Mouse (Mus musculus) liver, embryonic 14.5 days (tissue): Measurements from ENCODE around the gene Anxa4. TPM values are rescaled to one million over a fixed set of nuclear protein-coding genes. Genes with fewer than 3 reads are reported as not detected.

Source experiments
- ATAC-seq: fragments of 200-750 bp; cut with Nextera tagmentation; 2 replicates; pipeline ENCODE4 v1.8.0; 2017; ENCODE audit warnings: moderate number of reproducible peaks, mild to moderate bottlenecking, moderate library complexity; ENCODE audit not compliant: insufficient read depth
- DNase-seq, 3 experiments: peaks; one replicate each; pipeline ENCODE4 v3.0.0-alpha.2; 2012 to 2013; ENCODE audit warnings: low read depth in 3 of 3, low spot score in 3 of 3
- H3K27ac ChIP-seq: fragments of 300-500 bp; sonication (generic); 2 replicates; pipeline ENCODE4 v1.5.1; 2014; ENCODE audit warnings: moderate library complexity, mild to moderate bottlenecking, control low read depth, inconsistent platforms
- H3K27me3 ChIP-seq: fragments of 300-500 bp; sonication (generic); 2 replicates; pipeline ENCODE4 v1.6.1; 2014; ENCODE audit warnings: mild to moderate bottlenecking, low read length, moderate library complexity; ENCODE audit not compliant: control insufficient read depth, insufficient read depth
- H3K36me3 ChIP-seq: fragments of 300-500 bp; sonication (generic); replicated peaks from 2 replicates; pipeline ENCODE4 v1.6.1; 2014; ENCODE audit warnings: low read depth; ENCODE audit not compliant: control insufficient read depth, insufficient read depth
- H3K4me1 ChIP-seq, 2 experiments: fragments of 200-500 bp in 1 of 2; fragments of 300-500 bp in 1 of 2; sonication (generic) in 1 of 2; replicated peaks; 2 replicates each; pipeline ENCODE4 v1.6.1; 2012 to 2014; ENCODE audit warnings: antibody characterized with exemption in 1 of 2, inconsistent platforms in 1 of 2, low read length in 1 of 2; ENCODE audit not compliant: control insufficient read depth in 2 of 2, insufficient read depth in 2 of 2
- H3K4me2 ChIP-seq: fragments of 300-500 bp; sonication (generic); 2 replicates; pipeline ENCODE4 v1.6.1; 2014; ENCODE audit warnings: low read depth, mild to moderate bottlenecking, control low read depth, moderate library complexity
- H3K4me3 ChIP-seq, 2 experiments: fragments of 200-500 bp in 1 of 2; fragments of 300-500 bp in 1 of 2; sonication (generic) in 1 of 2; 2 replicates each; pipeline ENCODE4 v1.5.1; 2012 to 2014; ENCODE audit warnings: low read depth in 2 of 2, low read length in 2 of 2, mild to moderate bottlenecking in 2 of 2, control low read depth in 1 of 2, inconsistent platforms in 1 of 2, moderate library complexity in 1 of 2; ENCODE audit not compliant: insufficient read depth in 1 of 2
- H3K9ac ChIP-seq: fragments of 300-500 bp; sonication (generic); replicated peaks from 2 replicates; pipeline ENCODE4 v1.6.1; 2014; ENCODE audit warnings: mild to moderate bottlenecking, control low read depth, moderate library complexity
- H3K9me3 ChIP-seq: fragments of 300-500 bp; sonication (generic); 2 replicates; pipeline ENCODE4 v1.6.1; 2016; ENCODE audit warnings: low read length, mixed read lengths; ENCODE audit not compliant: control insufficient read depth
- CTCF ChIP-seq: IDR thresholded peaks from 2 replicates; pipeline ENCODE4 v1.5.1; 2016; ENCODE audit warnings: antibody characterized with exemption, low read depth, control low read depth
- EP300 ChIP-seq: IDR thresholded peaks from 2 replicates; pipeline ENCODE4 v1.6.1; 2016; ENCODE audit warnings: antibody characterized with exemption, low read depth
- WGBS: fragments of 180-500 bp; shearing (Covaris S2); extraction: QIAGEN DNeasy Blood & Tissue Kit; methylation state at CpG from one replicate; pipeline ENCODE4 v1.1.7; 2014; ENCODE audit not compliant: insufficient replicate concordance; 5-methylcytosine and 5-hydroxymethylcytosine counted together
- polyA plus RNA-seq, 2 experiments: library from polyadenylated mRNA; depleted of rRNA in 1 of 2; stranded (reverse) in 1 of 2; unstranded in 1 of 2; fragments of >200 nt; fragmentation: Nextera tagmentation in 1 of 2; extraction: Ambion mirVana in 1 of 2; gene quantifications; 2 replicates each; pipeline versions ENCODE4 v1.2.1 to v1.2.3; 2012 to 2014

Anxa4 gene
- polyA plus RNA-seq, 2 experiments: 16.4 to 29.4 TPM

DNA sequence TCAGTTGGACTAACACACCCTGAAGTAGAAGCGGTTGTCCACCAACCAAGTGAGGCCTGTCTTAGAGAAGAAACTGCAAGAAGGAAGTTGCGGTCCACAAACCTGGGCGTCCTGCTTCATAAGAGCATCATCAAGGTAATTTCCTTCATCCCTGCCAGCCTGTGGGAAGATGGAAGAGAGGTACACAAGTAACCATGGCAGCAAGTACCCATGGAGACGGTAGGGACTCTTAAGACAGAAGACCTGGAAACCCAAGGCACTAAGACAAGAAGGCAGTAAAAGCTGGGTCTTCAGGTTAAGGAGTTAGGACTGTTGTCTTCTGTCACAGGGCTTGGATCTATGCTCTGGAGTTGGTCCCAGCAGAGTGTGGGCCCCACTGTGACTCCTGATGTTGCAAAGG, 42.4 kb downstream of the Anxa4 start:
- Histone ChIP-seq H3K4me3 (no peak overlapping the region), H3K9ac (no peak overlapping the region), H3K27me3 (no peaks in the 10 kb centered on the region), H3K4me1 (0 out of 4 replicates have a peak, but pooled peaks cover 0 to 4% of the 10 kb centered on the region in 2 experiments), H3K36me3 (no peaks in the 10 kb centered on the region), H3K9me3 (no peaks in the 10 kb centered on the region), H3K27ac (no peak overlapping the region), H3K4me2 (no peak overlapping the region)
- TF ChIP-seq CTCF (no peak), EP300 (no peak)
- WGBS: 69% methylated on average over 4 of the region's 4 CpGs
- DNase-seq (no peak), ATAC-seq (no peak)

- H3K9me3 ChIP-seq: no peaks in the 10 kb centered on the region
- H3K9ac ChIP-seq: no peak overlapping the region
- H3K4me3 ChIP-seq: no peak overlapping the region
- 0 out of 4 replicates have a peak, but pooled peaks cover 0 to 4% of the 10 kb centered on the region in 2 experiments for H3K4me1 ChIP-seq
- H3K27ac ChIP-seq: no peak overlapping the region
- H3K4me2 ChIP-seq: no peak overlapping the region
- ATAC-seq: no peak
- H3K36me3 ChIP-seq: no peaks in the 10 kb centered on the region
- 29% methylated on average over 4 of the region's 4 CpGs for WGBS
- TF ChIP-seq CTCF (no peak), EP300 (no peak)
- no peak for DNase-seq
- no peaks in the 10 kb centered on the region for H3K27me3 ChIP-seq
These were observed 43.6 kb downstream of the Anxa4 start for GRCm38 (mm10) chr6:86749817-86750216.

GRCm38 (mm10) chr6:86747171-86747570, 46.2 kb downstream of the Anxa4 start:
- no peak overlapping the region for H3K4me3 ChIP-seq
- no peak overlapping the region for H3K27ac ChIP-seq
- H3K27me3 ChIP-seq: no peaks in the 10 kb centered on the region
- no peak overlapping the region for H3K4me2 ChIP-seq
- TF ChIP-seq CTCF (peak; percentile 80), EP300 (no peak)
- no peak overlapping the region for H3K9ac ChIP-seq
- H3K9me3 ChIP-seq: no peaks in the 10 kb centered on the region
- H3K36me3 ChIP-seq: no peaks in the 10 kb centered on the region
- DNase-seq (peak; percentile 16 to 38 (median 23)), ATAC-seq (no peak)
- H3K4me1 ChIP-seq: 0 out of 4 replicates have a peak, but pooled peaks cover 0 to 4% of the 10 kb centered on the region in 2 experiments

DNA sequence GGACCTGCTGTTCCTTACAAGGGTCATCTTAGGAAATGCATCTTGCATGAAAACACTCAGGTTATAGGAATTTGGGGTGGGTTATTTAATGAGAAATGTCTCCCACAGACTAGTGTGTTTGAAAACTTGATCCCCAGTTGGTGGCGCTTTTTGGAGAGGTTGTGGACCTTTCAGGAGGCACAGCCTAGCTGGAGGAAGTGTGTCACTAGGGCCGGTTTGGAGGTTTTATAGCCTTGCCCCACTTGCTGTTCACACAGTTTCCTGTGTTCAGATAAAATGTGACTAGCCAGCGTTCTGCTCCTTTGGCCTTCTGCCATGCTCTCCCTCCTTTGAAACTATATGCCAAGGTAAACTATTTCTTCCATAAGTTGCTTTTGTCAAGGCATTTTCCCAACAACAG, 52.7 kb downstream of the Anxa4 start:
- Histone ChIP-seq H3K9ac (no peak overlapping the region), H3K4me3 (no peak overlapping the region), H3K27ac (no peak overlapping the region), H3K4me1 (peaks cover 0 to 6% of the 10 kb centered on the region in 2 experiments; a peak in 2 of 4 replicates), H3K4me2 (no peak overlapping the region), H3K36me3 (no peaks in the 10 kb centered on the region), H3K27me3 (no peaks in the 10 kb centered on the region), H3K9me3 (no peaks in the 10 kb centered on the region)
- ATAC-seq: no peak
- TF ChIP-seq EP300 (no peak), CTCF (no peak)
- WGBS: 25% methylated on average over 3 of the region's 3 CpGs
- no peak for DNase-seq

DNA sequence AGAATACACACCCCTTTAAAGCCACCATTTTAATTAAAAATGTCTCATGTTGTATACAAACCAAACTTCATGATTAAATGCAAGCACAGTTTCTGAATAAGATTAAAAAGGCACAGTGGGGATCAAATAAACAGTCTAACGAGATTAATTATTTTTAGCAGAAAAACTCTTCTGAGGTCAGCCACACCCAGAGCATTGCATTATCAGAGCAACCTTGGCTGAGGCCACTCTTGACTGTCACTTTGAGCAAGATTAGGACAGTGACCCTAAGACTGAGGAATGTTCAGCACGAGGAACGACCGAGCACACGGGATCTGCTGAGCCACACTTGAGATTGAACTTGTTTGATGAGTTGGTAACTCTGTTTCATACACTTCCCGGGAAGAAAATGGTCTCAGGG, 56.6 kb downstream of the Anxa4 start:
- no peak for ATAC-seq
- Histone ChIP-seq H3K4me1 (peaks cover 0 to 16% of the 10 kb centered on the region in 2 experiments; a peak in 2 of 4 replicates), H3K27me3 (no peaks in the 10 kb centered on the region), H3K4me3 (no peak overlapping the region), H3K9me3 (no peaks in the 10 kb centered on the region), H3K36me3 (no peaks in the 10 kb centered on the region), H3K27ac (no peak overlapping the region), H3K9ac (no peak overlapping the region), H3K4me2 (no peak overlapping the region)
- no peak for TF ChIP-seq EP300
- no peak for TF ChIP-seq CTCF
- WGBS: 21% methylated on average over 6 of the region's 6 CpGs
- no peak for DNase-seq
